Mouse (Mus musculus) kidney, adult 2 months (tissue): ENCODE measurements around the gene Sycp2l.

Experiments
- CTCF ChIP-seq: fragments of 200-500 bp; conservative IDR thresholded peaks from 2 replicates; pipeline ENCODE4 v1.5.1; 2011; ENCODE audit warnings: low read depth, mild to moderate bottlenecking, control low read depth, low read length, moderate library complexity, mixed read lengths; ENCODE audit not compliant: insufficient read depth, insufficient read length
- POLR2A ChIP-seq: fragments of 200-500 bp; IDR thresholded peaks from one replicate; pipeline ENCODE4 v1.6.1; 2011; ENCODE audit warnings: low read depth, low read length, control low read depth

DNA sequence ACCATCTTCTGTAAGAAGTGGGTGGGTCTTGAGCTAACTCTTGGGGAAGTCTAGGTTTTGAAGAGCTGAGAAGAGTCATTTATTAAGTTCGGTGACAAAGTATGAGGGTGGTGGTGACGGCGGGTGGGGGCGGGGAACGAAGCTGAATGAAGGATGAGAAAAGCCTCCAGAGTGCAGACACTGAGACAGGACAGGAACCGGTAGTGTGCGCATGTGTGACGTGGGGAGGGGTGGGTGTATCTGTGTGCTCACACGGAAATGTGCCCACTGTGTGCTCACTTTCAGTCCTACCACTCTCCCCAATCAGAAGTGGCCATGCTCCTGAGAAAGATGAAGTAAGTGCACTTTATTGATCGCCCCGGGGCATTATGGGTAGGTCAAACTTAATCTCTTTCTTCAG lies 39.0 kb downstream of the Sycp2l start:
- no peak for TF ChIP-seq CTCF
- TF ChIP-seq POLR2A = no peak
